Mouse (Mus musculus): ENCODE measurements around the gene Arrdc2.

GRCm38 (mm10) chr8:70850947-70851346 lies 11.4 kb upstream of the Arrdc2 start:
- TF ChIP-seq CTCF (IDR thresholded peaks at IDR 0.05; ENCODE audit: low read depth) (no peak), EP300 (IDR thresholded peaks at IDR 0.05; ENCODE audit: low read depth) (no peak)
